Mouse (Mus musculus) forebrain, embryonic 16.5 days (tissue): Measurements from ENCODE around the gene Il1b. TPM values are rescaled to one million over a fixed set of nuclear protein-coding genes. Genes with fewer than 3 reads are reported as not detected.

Experiments
- ATAC-seq: fragments of 200-750 bp; cut with Nextera tagmentation; 2 replicates; pipeline ENCODE4 v1.8.0; 2017; ENCODE audit warnings: mild to moderate bottlenecking, moderate library complexity
- H3K27ac ChIP-seq: fragments of 300-500 bp; sonication (generic); 2 replicates; pipeline ENCODE4 v1.5.1; 2014; ENCODE audit warnings: low read length, control low read depth
- H3K27me3 ChIP-seq: fragments of 300-500 bp; sonication (generic); replicated peaks from 2 replicates; pipeline ENCODE4 v1.6.1; 2014; ENCODE audit warnings: low read length; ENCODE audit not compliant: control insufficient read depth, insufficient read depth
- H3K36me3 ChIP-seq: fragments of 300-500 bp; sonication (generic); 2 replicates; pipeline ENCODE4 v1.6.1; 2014; ENCODE audit not compliant: control insufficient read depth, insufficient read depth
- H3K4me1 ChIP-seq: fragments of 300-500 bp; sonication (generic); replicated peaks from 2 replicates; pipeline ENCODE4 v1.6.1; 2014; ENCODE audit warnings: low read length; ENCODE audit not compliant: control insufficient read depth, insufficient read depth
- H3K4me2 ChIP-seq: fragments of 300-500 bp; sonication (generic); 2 replicates; pipeline ENCODE4 v1.6.1; 2014; ENCODE audit warnings: mild to moderate bottlenecking, low read length, control low read depth
- H3K4me3 ChIP-seq: fragments of 300-500 bp; sonication (generic); replicated peaks from 2 replicates; pipeline ENCODE4 v1.5.1; 2014; ENCODE audit warnings: mild to moderate bottlenecking, low read length, control low read depth
- H3K9ac ChIP-seq: fragments of 300-500 bp; sonication (generic); replicated peaks from 2 replicates; pipeline ENCODE4 v1.6.1; 2014; ENCODE audit warnings: low read depth, low read length, control low read depth
- H3K9me3 ChIP-seq: fragments of 300-500 bp; sonication (generic); 2 replicates; pipeline ENCODE4 v1.6.1; 2016; ENCODE audit warnings: low read length; ENCODE audit not compliant: control insufficient read depth
- WGBS: fragments of 180-500 bp; shearing (Covaris S2); extraction: QIAGEN DNeasy Blood & Tissue Kit; methylation state at CpG from one replicate; pipeline ENCODE4 v1.1.7; 2014; 5-methylcytosine and 5-hydroxymethylcytosine counted together
- polyA plus RNA-seq: library from polyadenylated mRNA; unstranded; fragments of >200 nt; fragmentation: Nextera tagmentation; extraction: Ambion mirVana; gene quantifications from 2 replicates; pipeline ENCODE4 v1.2.1, GENCODE M21; 2015

Il1b gene
- polyA plus RNA-seq, 1 experiment from 2014 or later: not detected

GRCm38 (mm10) chr2:129338138-129338621, 32.8 kb downstream of the Il1b start:
- WGBS: 72% methylated on average over 6 of the region's 6 CpGs
- ATAC-seq: no peak
- Histone ChIP-seq H3K9me3 (0 out of 2 replicates have a peak, but pooled peaks cover 3% of the 10 kb centered on the region), H3K4me2 (no peak overlapping the region), H3K4me3 (no peak overlapping the region), H3K27ac (no peak overlapping the region), H3K36me3 (no peaks in the 10 kb centered on the region), H3K4me1 (no peaks in the 10 kb centered on the region), H3K27me3 (no peaks in the 10 kb centered on the region), H3K9ac (no peak overlapping the region)

- no peak overlapping the region for H3K27ac ChIP-seq
- no peaks in the 10 kb centered on the region for H3K9me3 ChIP-seq
- no peaks in the 10 kb centered on the region for H3K27me3 ChIP-seq
- ATAC-seq: no peak
- H3K4me2 ChIP-seq: no peak overlapping the region
- WGBS: 49% methylated on average over 4 of the region's 4 CpGs
- no peak overlapping the region for H3K4me3 ChIP-seq
- H3K4me1 ChIP-seq: no peaks in the 10 kb centered on the region
- no peak overlapping the region for H3K9ac ChIP-seq
- no peaks in the 10 kb centered on the region for H3K36me3 ChIP-seq
These were observed 37.5 kb downstream of the Il1b start for GRCm38 (mm10) chr2:129333471-129333870.

- Histone ChIP-seq H3K4me2 (no peak overlapping the region), H3K4me3 (no peak overlapping the region), H3K4me1 (no peaks in the 10 kb centered on the region), H3K9ac (no peak overlapping the region), H3K36me3 (no peaks in the 10 kb centered on the region), H3K9me3 (0 out of 2 replicates have a peak, but pooled peaks cover under 1% of the 10 kb centered on the region), H3K27me3 (no peaks in the 10 kb centered on the region), H3K27ac (no peak overlapping the region)
- ATAC-seq: no peak
- WGBS: 92% methylated on average over 13 of the region's 13 CpGs
These were observed 40.4 kb downstream of the Il1b start for GRCm38 (mm10) chr2:129330540-129330939.

- H3K27me3 ChIP-seq: no peaks in the 10 kb centered on the region
- 76% methylated on average over 7 of the region's 7 CpGs for WGBS
- H3K9ac ChIP-seq: no peak overlapping the region
- no peaks in the 10 kb centered on the region for H3K4me1 ChIP-seq
- no peak overlapping the region for H3K4me3 ChIP-seq
- no peak overlapping the region for H3K4me2 ChIP-seq
- H3K27ac ChIP-seq: no peak overlapping the region
- H3K9me3 ChIP-seq: 0 out of 2 replicates have a peak, but pooled peaks cover 2% of the 10 kb centered on the region
- ATAC-seq: no peak
- H3K36me3 ChIP-seq: no peaks in the 10 kb centered on the region
These were observed 40.9 kb downstream of the Il1b start for GRCm38 (mm10) chr2:129330024-129330423.

- Histone ChIP-seq H3K9me3 (0 out of 2 replicates have a peak, but pooled peaks cover 2% of the 10 kb centered on the region), H3K4me2 (no peak overlapping the region), H3K36me3 (no peaks in the 10 kb centered on the region), H3K9ac (no peak overlapping the region), H3K27ac (no peak overlapping the region), H3K4me3 (no peak overlapping the region), H3K4me1 (no peaks in the 10 kb centered on the region), H3K27me3 (no peaks in the 10 kb centered on the region)
- ATAC-seq: no peak
- WGBS: 85% methylated on average over 4 of the region's 4 CpGs
These were observed 42.7 kb downstream of the Il1b start for GRCm38 (mm10) chr2:129328238-129328637.

- Histone ChIP-seq H3K4me2 (no peak overlapping the region), H3K9me3 (0 out of 2 replicates have a peak, but pooled peaks cover 2% of the 10 kb centered on the region), H3K36me3 (no peaks in the 10 kb centered on the region), H3K27me3 (no peaks in the 10 kb centered on the region), H3K27ac (no peak overlapping the region), H3K9ac (no peak overlapping the region), H3K4me1 (no peaks in the 10 kb centered on the region), H3K4me3 (no peak overlapping the region)
- ATAC-seq: no peak
- WGBS: 85% methylated on average over 3 of the region's 3 CpGs
These were observed 46.7 kb downstream of the Il1b start for GRCm38 (mm10) chr2:129324216-129324615.

GRCm38 (mm10) chr2:129322117-129322635, 48.8 kb downstream of the Il1b start:
- ATAC-seq: no peak

GRCm38 (mm10) chr2:129320033-129320605, 50.8 kb downstream of the Il1b start:
- Histone ChIP-seq H3K9me3 (no peaks in the 10 kb centered on the region), H3K4me2 (no peak overlapping the region), H3K4me1 (no peaks in the 10 kb centered on the region), H3K27me3 (no peaks in the 10 kb centered on the region), H3K4me3 (no peak overlapping the region), H3K36me3 (no peaks in the 10 kb centered on the region), H3K27ac (no peak overlapping the region), H3K9ac (no peak overlapping the region)
- 87% methylated on average over 8 of the region's 8 CpGs for WGBS
- ATAC-seq: no peak

More at GRCm38 (mm10) chr2:129322117-129322635, 48.8 kb downstream of the Il1b start:
- Histone ChIP-seq H3K27me3 (no peaks in the 10 kb centered on the region), H3K9ac (no peak overlapping the region), H3K9me3 (0 out of 2 replicates have a peak, but pooled peaks cover 2% of the 10 kb centered on the region), H3K4me3 (no peak overlapping the region), H3K36me3 (no peaks in the 10 kb centered on the region), H3K4me1 (no peaks in the 10 kb centered on the region), H3K4me2 (no peak overlapping the region), H3K27ac (no peak overlapping the region)
- WGBS: 79% methylated on average over 1 of the region's 1 CpGs

GRCm38 (mm10) chr2:129315831-129316230, 55.1 kb downstream of the Il1b start:
- Histone ChIP-seq H3K9ac (no peak overlapping the region), H3K27me3 (no peaks in the 10 kb centered on the region)

More at GRCm38 (mm10) chr2:129315831-129316230, 55.1 kb downstream of the Il1b start:
- Histone ChIP-seq H3K9me3 (no peaks in the 10 kb centered on the region), H3K4me1 (no peaks in the 10 kb centered on the region), H3K4me2 (no peak overlapping the region), H3K27ac (no peak overlapping the region), H3K4me3 (no peak overlapping the region), H3K36me3 (no peaks in the 10 kb centered on the region)
- no peak for ATAC-seq
- 85% methylated on average over 4 of the region's 4 CpGs for WGBS
